Comparison of ENCODE assay signal across 35 mouse cellular contexts in genomic region chr15:37110462-37110861, GRCm38 (mm10).
"Had no signal": no experiment of that assay in that cellular context is flagged by ENCODE, and none has a peak within 500 bp of the region (broad histone marks: within the 10 kb centered on the region; RNA-seq: fewer than 3 reads in every experiment).

No protein-coding gene starts in this region.

- H3K27ac ChIP-seq: heart, embryonic 10.5 days; heart, embryonic 13.5 days; heart, embryonic 15.5 days; hindbrain, embryonic 10.5 days; hindbrain, embryonic 12.5 days; hindbrain, embryonic 13.5 days; hindbrain, embryonic 14.5 days; hindbrain, embryonic 15.5 days; hindbrain, postnatal 0 days; intestine, embryonic 15.5 days; kidney, embryonic 15.5 days; kidney, postnatal 0 days; layer of hippocampus, adult 2 months had no signal

- DNase-seq: heart, postnatal 10 days; heart, postnatal 14 days; heart, postnatal 36 days; heart, postnatal 4 days; kidney, adult 11 months; kidney, adult 18-20 months; kidney, adult 2 months; kidney, adult 8-10 months; kidney, adult 9 months; kidney, postnatal 10 days; kidney, postnatal 14 days; kidney, postnatal 25 days; kidney, postnatal 36 days; kidney, postnatal 4 days; layer of hippocampus, adult 9-11 months; layer of hippocampus, postnatal 36 days had no signal

- H3K4me3 ChIP-seq: heart, embryonic 10.5 days; heart, embryonic 12.5 days; heart, embryonic 13.5 days; heart, embryonic 15.5 days; hindbrain, embryonic 10.5 days; hindbrain, embryonic 12.5 days; hindbrain, embryonic 13.5 days; hindbrain, embryonic 15.5 days; intestine, embryonic 15.5 days; kidney, embryonic 15.5 days; layer of hippocampus, adult 2 months had no signal

- H3K4me2 ChIP-seq: heart, embryonic 11.5 days; heart, embryonic 12.5 days; heart, embryonic 13.5 days; heart, embryonic 15.5 days; hindbrain, embryonic 12.5 days; hindbrain, embryonic 13.5 days; hindbrain, embryonic 14.5 days; hindbrain, embryonic 15.5 days; intestine, embryonic 15.5 days; kidney, embryonic 15.5 days had no signal

- H3K9me3 ChIP-seq: heart, embryonic 12.5 days; hindbrain, embryonic 12.5 days; intestine, embryonic 15.5 days had no signal

- ATAC-seq: hindbrain, embryonic 16.5 days; hindbrain, postnatal 0 days; inflammation-experienced regulatory T-cells, adult 6 months; intestine, embryonic 15.5 days; intestine, embryonic 16.5 days; intestine, postnatal 0 days had no signal

- H3K9ac ChIP-seq: heart, embryonic 12.5 days; heart, embryonic 13.5 days; heart, embryonic 15.5 days; hindbrain, embryonic 12.5 days; hindbrain, embryonic 13.5 days; hindbrain, embryonic 14.5 days; hindbrain, embryonic 15.5 days; intestine, embryonic 15.5 days; kidney, embryonic 15.5 days had no signal

- H3K36me3 ChIP-seq: heart, embryonic 10.5 days; heart, embryonic 12.5 days; heart, embryonic 13.5 days; heart, embryonic 15.5 days; hindbrain, embryonic 10.5 days; hindbrain, embryonic 12.5 days; hindbrain, embryonic 13.5 days; intestine, embryonic 15.5 days; kidney, embryonic 15.5 days had no signal

- H3K4me1 ChIP-seq: heart, embryonic 10.5 days; heart, embryonic 12.5 days; heart, embryonic 13.5 days; heart, embryonic 15.5 days; hindbrain, embryonic 10.5 days; hindbrain, embryonic 12.5 days; hindbrain, embryonic 13.5 days; hindbrain, embryonic 15.5 days; intestine, embryonic 15.5 days; kidney, embryonic 15.5 days had no signal

- H3K27me3 ChIP-seq: heart, embryonic 12.5 days; heart, embryonic 13.5 days; heart, embryonic 15.5 days; hindbrain, embryonic 12.5 days; hindbrain, embryonic 13.5 days; hindbrain, embryonic 15.5 days; intestine, embryonic 15.5 days; kidney, embryonic 15.5 days had no signal
